Mouse (Mus musculus) layer of hippocampus, postnatal 14 days (tissue): Measurements from ENCODE around the gene Zg16. TPM values are rescaled to one million over a fixed set of nuclear protein-coding genes. Genes with fewer than 3 reads are reported as not detected.

Experiments used
- DNase-seq, 2 experiments: peaks; one replicate each; pipeline ENCODE4 v3.0.0; 2021 to 2022; ENCODE audit warnings: low spot score in 2 of 2, mixed read lengths in 1 of 2
- total RNA-seq, 2 experiments: library from RNA; stranded (reverse); gene quantifications; 2 replicates each; pipeline ENCODE4 v1.2.3; 2021

The Zg16 gene
- total RNA-seq, 2 experiments from 2014 or later, result not detected

- DNase-seq, result no peak
Measured at GRCm38 (mm10) chr7:127021563-127022527, 65.3 kb downstream of the Zg16 start.

- DNase-seq, result peak in 1 of 2 experiments; percentile 69
Measured at GRCm38 (mm10) chr7:127020901-127021562, 66.1 kb downstream of the Zg16 start, which contains the start of the genes Gm42742 and Prrt2. Gm42742 (minus strand) TSS chr7:127021097. Prrt2 (minus strand) TSS chr7:127021211.

- DNase-seq, result no peak
Measured at GRCm38 (mm10) chr7:127020491-127020890, 66.6 kb downstream of the Zg16 start.

GRCm38 (mm10) chr7:127020031-127020430 is 67.1 kb downstream of the Zg16 start:
- DNase-seq, result no peak

GRCm38 (mm10) chr7:127019306-127019960 is 67.7 kb downstream of the Zg16 start:
- DNase-seq, result no peak

GRCm38 (mm10) chr7:127018416-127019305 is 68.5 kb downstream of the Zg16 start:
- DNase-seq, result no peak

- no peak for DNase-seq
Measured at GRCm38 (mm10) chr7:127017950-127018345, 69.2 kb downstream of the Zg16 start.

GRCm38 (mm10) chr7:127016971-127017949 is 69.9 kb downstream of the Zg16 start, which contains the start of gene Pagr1a:
Pagr1a (minus strand) TSS chr7:127017352.
- peak; percentile 97 to 98 for DNase-seq

- DNase-seq, result no peak
Measured at GRCm38 (mm10) chr7:127016486-127016938, 70.6 kb downstream of the Zg16 start.

GRCm38 (mm10) chr7:127016481-127016485 is 70.8 kb downstream of the Zg16 start, which contains the start of gene Pagr1b:
Pagr1b (minus strand) TSS chr7:127016484.
- DNase-seq, result no peak

- DNase-seq, result no peak
Measured at GRCm38 (mm10) chr7:127016081-127016480, 71.0 kb downstream of the Zg16 start.

GRCm38 (mm10) chr7:127014993-127015392 is 72.1 kb downstream of the Zg16 start:
- no peak for DNase-seq

- DNase-seq, result no peak
Measured at GRCm38 (mm10) chr7:127014320-127014719, 72.8 kb downstream of the Zg16 start, which contains the start of gene Mvp. Mvp (minus strand) TSS chr7:127014621.

GRCm38 (mm10) chr7:127013385-127013784 is 73.7 kb downstream of the Zg16 start:
- no peak for DNase-seq

GRCm38 (mm10) chr7:127012845-127013244 is 74.3 kb downstream of the Zg16 start:
- no peak for DNase-seq

- no peak for DNase-seq
Measured at GRCm38 (mm10) chr7:127012374-127012773, 74.8 kb downstream of the Zg16 start.

GRCm38 (mm10) chr7:127011717-127012116 is 75.4 kb downstream of the Zg16 start:
- no peak for DNase-seq

- no peak for DNase-seq
Measured at GRCm38 (mm10) chr7:127011051-127011450, 76.1 kb downstream of the Zg16 start.

GRCm38 (mm10) chr7:127009307-127010085 is 77.6 kb downstream of the Zg16 start:
- no peak for DNase-seq
